In genomic region chr9:104297041-104297440, GRCm38 (mm10) we compare ENCODE assay signal across 28 mouse cellular contexts. TPM values are rescaled to one million over a fixed set of nuclear protein-coding genes. Genes with fewer than 3 reads are reported as not detected.
DNase-seq lines count a peak whose midpoint lies in the region; ATAC-seq lines count a peak whose summit lies in the region.
"Had no signal": no experiment of that assay in that cellular context is flagged by ENCODE, and none has a peak within 500 bp of the region (broad histone marks: within the 10 kb centered on the region; RNA-seq: fewer than 3 reads in every experiment).

No protein-coding gene starts in this region.

- no peak overlapping the region for H3K27ac ChIP-seq in kidney, embryonic 15.5 days
- H3K27ac ChIP-seq: embryonic facial prominence, embryonic 13.5 days; embryonic facial prominence, embryonic 15.5 days; forebrain, embryonic 10.5 days; forebrain, embryonic 12.5 days had no signal

- peak; percentile 32 for DNase-seq in kidney, adult 11 months
- DNase-seq in kidney, adult 18-20 months: no peak
- peak; percentile 41 to 59 for DNase-seq in kidney, adult 8-10 months
- DNase-seq in kidney, postnatal 14 days: peak; percentile 44
- no peak for DNase-seq in kidney, postnatal 10 days
- peak; percentile 41 to 58 for DNase-seq in kidney, postnatal 36 days
- DNase-seq: adrenal gland, adult 8-10 months; adrenal gland, postnatal 14 days; adrenal gland, postnatal 36 days; B cell, adult 2 months; cerebellum, adult 11-12 months; cerebellum, adult 2 months; cerebellum, adult 9-10 months; cerebellum, postnatal 14 days; cerebellum, postnatal 36 days; embryo, embryonic 11 days had no signal

- WGBS in kidney, embryonic 15.5 days: 65% methylated on average over 3 of the region's 3 CpGs

- no peaks in the 10 kb centered on the region for H3K9me3 ChIP-seq in kidney, embryonic 15.5 days (replicated peaks)
- H3K9me3 ChIP-seq: embryonic facial prominence, embryonic 13.5 days; embryonic facial prominence, embryonic 15.5 days; forebrain, embryonic 10.5 days; forebrain, embryonic 12.5 days; G1E had no signal

- no peak for ATAC-seq in kidney, embryonic 15.5 days (replicated peaks; ENCODE audit: low FRiP score)
- ATAC-seq: activated CD4-positive, CD25-positive, alpha-beta regulatory T cell, adult 4 months; CD4-positive, CD25-positive, alpha-beta regulatory T cell, adult 4 months; forebrain, embryonic 14.5 days; Patski had no signal

- H3K4me1 ChIP-seq in kidney, embryonic 15.5 days: no peaks in the 10 kb centered on the region
- H3K4me1 ChIP-seq: embryonic facial prominence, embryonic 13.5 days; embryonic facial prominence, embryonic 15.5 days; forebrain, embryonic 10.5 days; forebrain, embryonic 12.5 days had no signal

- no peak overlapping the region for H3K4me2 ChIP-seq in kidney, embryonic 15.5 days
- H3K4me2 ChIP-seq: embryonic facial prominence, embryonic 13.5 days; embryonic facial prominence, embryonic 15.5 days; forebrain, embryonic 12.5 days had no signal

- no peaks in the 10 kb centered on the region for H3K36me3 ChIP-seq in kidney, embryonic 15.5 days
- H3K36me3 ChIP-seq: embryonic facial prominence, embryonic 13.5 days; embryonic facial prominence, embryonic 15.5 days; forebrain, embryonic 10.5 days; forebrain, embryonic 12.5 days; G1E had no signal

- no peaks in the 10 kb centered on the region for H3K27me3 ChIP-seq in kidney, embryonic 15.5 days
- H3K27me3 ChIP-seq: CH12.LX; embryonic facial prominence, embryonic 13.5 days; embryonic facial prominence, embryonic 15.5 days; forebrain, embryonic 12.5 days had no signal

- H3K4me3 ChIP-seq in kidney, embryonic 15.5 days (replicated peaks): no peak overlapping the region
- H3K4me3 ChIP-seq: embryonic facial prominence, embryonic 13.5 days; embryonic facial prominence, embryonic 15.5 days; erythroblast, embryonic 14.5 days; forebrain, embryonic 10.5 days; forebrain, embryonic 12.5 days had no signal

- no peak overlapping the region for H3K9ac ChIP-seq in kidney, embryonic 15.5 days
- H3K9ac ChIP-seq: embryonic facial prominence, embryonic 13.5 days; embryonic facial prominence, embryonic 15.5 days; forebrain, embryonic 12.5 days had no signal

RNA-seq across cellular contexts. Expression of gene Dnajc13, which starts 34.3 kb away (rescaled TPM):
- polyA plus RNA-seq in kidney, embryonic 15.5 days (2015; fragmentation: Nextera tagmentation; extraction: Ambion mirVana): 19.9 and 23.0 TPM in 2 replicates

RNA-seq across cellular contexts. Expression of gene Acpp, which starts 40.5 kb away (rescaled TPM):
- 1.7 and 2.2 TPM in 2 replicates for polyA plus RNA-seq in kidney, embryonic 15.5 days (2015; fragmentation: Nextera tagmentation; extraction: Ambion mirVana)
- polyA plus RNA-seq: erythroblast, embryonic 14.5 days; G1E; Patski had no signal

Comparison
In these comparisons a context has a peak if more than half of its experiments do, and no peak if none do; other contexts are left out.
1. DNase-seq: peak in kidney, adult 11 months (single experiment), kidney, adult 8-10 months (2 of 2), kidney, postnatal 14 days (single experiment) and kidney, postnatal 36 days (2 of 2); none in kidney, adult 18-20 months (single experiment) and kidney, postnatal 10 days (single experiment).